Mouse (Mus musculus): ENCODE measurements around the gene Mtx1.

GRCm38 (mm10) chr3:89175544-89175943 is 51.3 kb downstream of the Mtx1 start:
- no peak for TF ChIP-seq CTCF (IDR thresholded peaks at IDR 0.05; ENCODE audit: low read depth, low read length)
- TF ChIP-seq POLR2A (IDR thresholded peaks at IDR 0.05; ENCODE audit: borderline replicate concordance, low read depth, low read length), result no peak
